Mouse (Mus musculus): ENCODE results near the gene AU041133.
"Not testable (repeated sequence)": the region's sequence is repeated elsewhere in the genome, so short reads cannot be mapped to it uniquely, and the experiment has no call there.

AU041133 gene

DNA sequence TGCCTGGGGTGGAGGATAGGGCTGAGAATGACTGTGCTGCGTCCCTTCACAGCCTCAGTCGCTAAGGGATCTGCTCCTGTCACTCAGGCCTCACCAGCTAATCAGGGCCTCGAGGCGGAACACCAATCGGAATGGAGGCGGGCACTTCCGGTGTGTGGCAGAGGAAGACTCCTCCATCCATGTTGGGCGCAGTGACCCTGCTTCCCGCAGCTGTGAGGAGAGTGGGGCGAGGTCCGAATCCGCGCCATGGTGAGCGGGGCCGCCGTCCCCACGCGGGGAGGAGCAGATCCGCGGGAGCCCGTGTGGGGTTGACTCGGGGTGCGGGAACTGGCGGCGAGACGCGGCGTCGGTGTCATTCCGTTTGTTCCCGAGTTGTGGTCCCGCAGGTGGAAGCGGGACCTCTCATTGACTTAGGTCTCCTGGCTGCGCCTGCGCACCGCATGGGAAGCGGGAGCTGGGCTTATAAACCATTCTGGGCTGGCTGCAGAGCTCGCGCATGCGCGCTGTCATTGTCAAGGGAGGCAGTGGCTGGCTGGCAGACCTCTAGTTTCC, at the start of gene AU041133:
AU041133 (plus strand) TSS at position 164 of the 552 bp plus-strand sequence.
- DNase-seq (ENCODE audit: low spot score), result peak; percentile 94

DNA sequence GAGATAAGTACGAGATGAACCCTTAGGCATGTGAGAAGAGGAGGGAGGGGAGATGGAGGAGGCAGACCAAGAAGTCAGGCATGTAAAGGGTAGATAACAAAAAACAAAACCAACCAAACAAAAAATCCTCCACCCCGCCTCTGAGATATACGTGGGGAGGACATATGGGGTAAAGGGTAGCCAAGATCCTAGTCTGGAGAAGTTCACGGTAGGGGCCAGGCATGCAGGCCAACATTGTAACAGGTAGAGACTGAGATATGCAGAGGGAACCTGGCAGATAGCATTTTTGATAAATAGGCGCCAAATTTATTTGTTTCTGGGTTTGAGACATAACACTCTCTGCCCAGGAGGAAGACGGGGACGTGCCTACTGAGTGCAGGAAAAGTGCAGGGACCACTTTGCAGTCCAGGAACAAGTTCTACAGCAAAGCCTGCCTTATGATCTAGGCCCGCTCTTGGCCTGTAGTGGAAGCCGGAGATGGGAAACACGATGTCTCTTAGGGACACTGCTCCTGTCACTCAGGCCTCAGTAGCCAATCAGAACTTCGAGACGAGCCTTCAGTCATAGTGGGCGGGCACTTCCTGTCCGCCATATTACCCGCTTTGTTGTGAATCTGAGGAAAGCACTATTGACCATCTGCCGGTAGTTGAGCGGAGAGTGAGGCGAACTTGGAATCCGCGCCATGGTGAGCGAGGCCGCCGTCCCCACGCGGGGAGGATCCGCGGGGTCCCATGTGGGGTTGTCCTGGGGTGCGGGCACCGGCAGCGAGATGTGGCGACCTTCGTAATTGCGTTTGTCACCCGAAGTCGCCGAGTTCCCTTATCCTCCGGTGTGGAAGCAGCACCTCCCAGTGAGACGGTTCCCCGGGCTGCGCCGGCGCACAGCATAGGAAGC, 44.8 kb upstream of the AU041133 start, which contains the start of gene BC024063:
BC024063 (plus strand) TSS at position 626 of the 894 bp plus-strand sequence.
- DNase-seq (ENCODE audit: low spot score), result peak; percentile 97

DNA sequence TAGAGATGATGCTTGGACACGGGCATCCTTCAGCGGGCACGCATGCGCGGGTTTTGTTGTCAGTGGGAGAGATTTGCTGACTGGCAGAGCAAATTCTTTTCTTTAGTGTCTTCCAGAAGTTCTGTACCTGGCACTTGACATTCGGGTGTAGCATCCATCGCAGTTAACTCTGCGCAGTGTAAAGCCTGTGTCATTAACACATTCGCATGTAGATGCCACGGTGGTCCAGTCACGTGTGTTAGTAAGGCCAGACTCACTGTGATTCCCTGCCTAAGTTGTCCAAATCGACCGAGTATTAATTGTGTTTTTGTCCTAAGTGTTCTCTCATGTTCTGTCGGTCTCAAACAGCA, 44.2 kb upstream of the AU041133 start:
- DNase-seq (ENCODE audit: low spot score), result not testable (repeated sequence)

DNA sequence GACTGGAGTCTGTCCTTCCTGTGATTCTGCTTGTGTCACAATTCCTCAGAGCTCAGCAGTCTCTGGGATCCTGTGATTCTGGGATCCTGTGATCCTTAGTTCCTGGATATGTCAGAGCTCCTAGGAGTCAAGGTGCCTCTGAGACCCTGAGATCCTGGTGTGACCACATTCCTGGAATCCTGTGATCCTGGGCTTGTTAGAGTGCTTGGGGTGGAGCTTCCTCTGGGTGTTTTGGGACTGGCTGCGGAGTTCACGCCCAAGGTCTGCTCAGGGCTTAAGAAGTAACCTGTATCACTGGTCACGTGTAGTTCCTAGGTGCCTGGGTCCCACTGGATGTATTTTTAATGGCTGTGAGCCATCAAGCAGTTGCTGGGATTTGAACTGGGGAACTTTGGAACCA, 10.6 kb upstream of the AU041133 start:
- no peak for DNase-seq (ENCODE audit: low spot score)

DNA sequence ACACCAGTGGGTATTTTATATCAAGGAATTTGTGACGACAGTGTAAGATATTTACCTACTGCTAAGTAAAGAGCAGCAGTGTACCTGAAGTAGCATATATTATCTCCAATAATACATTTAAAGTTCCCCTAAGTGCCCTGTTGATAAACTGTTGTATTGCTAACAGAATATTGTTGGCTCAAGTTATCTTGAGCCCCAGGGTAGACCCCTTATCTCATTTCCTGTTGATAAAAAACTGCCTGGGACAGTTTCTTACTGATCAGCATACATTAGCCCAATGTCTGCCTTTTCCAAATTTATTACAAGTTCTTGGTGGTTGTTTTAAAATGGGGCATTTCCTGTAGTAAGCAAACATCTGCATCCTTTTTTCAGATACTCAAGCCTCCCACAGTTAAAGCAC, 17.5 kb downstream of the AU041133 start:
- DNase-seq (ENCODE audit: low spot score), result no peak

DNA sequence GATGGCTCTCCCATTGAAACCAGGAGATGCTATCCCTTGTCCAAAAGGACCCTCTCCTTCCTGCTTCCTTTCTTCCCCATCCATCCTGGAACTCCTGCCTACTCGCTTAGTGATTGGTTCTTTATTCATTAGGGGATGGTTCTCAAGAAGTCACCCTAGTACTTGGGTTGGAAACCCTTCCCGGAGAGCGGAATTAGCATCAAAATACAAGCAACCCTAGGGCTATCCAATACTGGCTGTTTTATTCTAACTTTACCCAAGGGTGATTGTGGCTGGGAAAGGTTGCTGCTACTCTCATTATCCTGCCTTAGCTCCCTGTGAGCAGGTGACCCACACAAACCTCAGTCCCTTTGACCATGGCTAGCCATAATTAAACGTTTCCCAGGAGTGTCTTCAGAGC, 19.8 kb downstream of the AU041133 start:
- no peak for DNase-seq (ENCODE audit: low spot score)

DNA sequence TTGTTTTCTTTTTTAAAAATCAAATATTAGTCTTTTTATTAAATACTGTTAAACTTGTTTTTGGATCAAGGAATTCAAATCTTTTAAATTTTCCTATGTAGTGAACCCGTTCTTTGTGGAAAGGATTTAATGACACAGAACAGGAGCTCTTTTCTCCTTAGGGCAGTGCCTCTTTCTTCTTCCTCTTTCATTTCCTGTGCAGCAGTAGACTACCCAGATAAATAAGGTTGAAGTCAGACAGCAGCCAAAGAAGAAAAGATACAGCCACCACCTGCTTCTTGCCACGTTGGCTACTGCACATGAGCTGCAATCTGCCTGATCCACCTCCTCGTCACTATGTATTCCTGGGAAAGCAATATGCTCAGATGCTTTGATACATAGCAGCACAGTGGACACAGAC, 40.0 kb downstream of the AU041133 start:
- no peak for DNase-seq (ENCODE audit: low spot score)

DNA sequence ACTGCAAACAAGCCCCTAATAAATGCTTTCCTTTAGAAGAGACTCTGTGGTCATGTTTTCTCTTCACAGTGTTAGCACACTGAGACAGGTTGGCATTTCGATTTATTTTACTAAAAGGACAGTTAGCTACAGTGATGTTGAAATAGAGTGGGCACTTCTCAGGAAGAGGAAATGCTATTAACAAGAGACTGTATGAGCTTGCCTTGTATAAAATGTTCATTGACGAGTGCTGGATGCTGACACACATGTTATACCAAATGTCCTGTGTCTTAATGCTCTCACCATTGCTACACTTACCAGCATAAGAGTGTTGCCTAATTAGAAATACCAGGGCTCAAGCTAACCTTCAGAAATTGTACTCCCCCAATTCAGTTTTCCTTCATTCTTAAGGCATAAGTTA, 42.0 kb downstream of the AU041133 start:
- no peak for DNase-seq (ENCODE audit: low spot score)

DNA sequence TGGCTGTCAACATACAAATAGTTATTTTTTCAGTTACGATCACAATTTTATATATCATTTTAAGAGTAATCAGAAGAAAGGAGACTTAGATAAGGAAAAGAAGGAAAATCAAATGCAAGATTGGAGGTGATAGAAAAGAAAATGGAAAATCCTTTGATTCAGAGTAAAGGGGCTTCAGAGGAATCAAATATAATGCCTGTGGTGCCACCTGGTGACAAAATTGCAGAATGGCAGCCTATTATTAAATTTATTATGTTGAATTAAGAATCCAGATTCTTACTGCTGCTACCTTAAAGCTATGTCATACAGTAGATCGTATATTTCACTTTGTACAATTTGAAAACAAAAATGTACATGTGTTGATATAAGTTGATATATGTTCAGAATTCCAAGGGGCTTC, 43.0 kb downstream of the AU041133 start:
- peak; percentile 59 for DNase-seq (ENCODE audit: low spot score)

DNA sequence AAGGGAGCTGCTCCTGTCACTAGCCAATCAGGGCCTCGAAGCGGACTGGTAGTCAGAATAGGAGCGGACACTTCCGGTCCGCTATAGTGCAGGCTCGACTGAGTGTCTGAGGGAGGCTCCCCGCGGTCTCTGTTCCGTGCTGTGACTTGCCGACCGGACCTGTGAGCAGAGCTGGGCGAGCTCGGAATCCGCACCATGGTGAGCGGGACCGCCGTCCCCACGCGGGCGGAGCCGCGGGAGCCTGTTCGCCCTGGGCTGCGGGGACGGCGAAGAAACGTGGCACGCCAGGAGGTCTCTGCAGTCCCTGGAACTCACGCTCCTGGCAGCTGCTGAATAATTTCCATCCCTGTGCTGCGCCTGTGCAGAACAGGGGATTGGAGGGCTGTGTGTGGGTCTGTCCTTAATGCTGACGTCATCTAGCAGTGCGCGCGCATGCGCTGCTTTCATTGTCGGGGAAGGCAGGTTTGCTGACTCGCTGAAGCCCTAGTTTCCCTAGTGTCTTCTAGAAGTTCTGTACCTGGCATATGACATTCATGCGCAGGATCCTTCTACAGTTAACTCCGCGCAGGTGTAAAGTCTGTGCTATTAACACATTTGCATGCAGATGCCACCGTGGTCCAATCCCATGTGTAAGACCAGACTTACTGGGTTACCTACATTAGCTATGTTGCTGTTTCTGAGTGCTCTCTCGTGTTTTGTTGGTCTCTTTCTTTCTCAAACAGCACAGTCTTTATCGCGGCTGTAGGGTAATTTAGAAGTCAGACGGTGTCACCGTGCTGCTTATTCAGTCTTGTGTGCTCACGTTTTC, 50.6 kb downstream of the AU041133 start:
- peak; percentile 95 for DNase-seq (ENCODE audit: low spot score)
